ENCODE assay signal across 15 mouse cellular contexts in genomic region chr11:120728530-120729240, GRCm38 (mm10). TPM values are rescaled to one million over a fixed set of nuclear protein-coding genes. Genes with fewer than 3 reads are reported as not detected.
DNase-seq lines count a peak whose midpoint lies in the region; ATAC-seq and TF ChIP-seq lines count a peak whose summit lies in the region.
"Had no signal": no experiment of that assay in that cellular context is flagged by ENCODE, and none has a peak within 500 bp of the region (broad histone marks: within the 10 kb centered on the region; RNA-seq: fewer than 3 reads in every experiment).

No protein-coding gene starts in this region.

- 67% methylated on average over 11 of the region's 11 CpGs for WGBS in liver, embryonic 12.5 days (ENCODE audit: insufficient replicate concordance)
- WGBS in liver, embryonic 13.5 days (ENCODE audit: insufficient replicate concordance), result 66% methylated on average over 11 of the region's 11 CpGs

- no peak for TF ChIP-seq CTCF in ES-Bruce4 (IDR thresholded peaks at IDR 0.05; ENCODE audit: low read depth, low read length)

- ATAC-seq in liver, embryonic 12.5 days, result no peak
- ATAC-seq in liver, embryonic 13.5 days (ENCODE audit: low read depth), result no peak
- ATAC-seq: hindbrain, postnatal 0 days had no signal

- no peak for TF ChIP-seq POLR2A in ES-Bruce4 (IDR thresholded peaks at IDR 0.05; ENCODE audit: insufficient read depth, low read length)

- no peaks in the 10 kb centered on the region for H3K9me3 ChIP-seq in liver, embryonic 12.5 days (replicated peaks)
- H3K9me3 ChIP-seq in ES-Bruce4 (replicated peaks; ENCODE audit: control insufficient read depth, insufficient read depth, low read length, poor library complexity, severe bottlenecking), result no peaks in the 10 kb centered on the region
- H3K9me3 ChIP-seq in liver, embryonic 13.5 days (replicated peaks), result no peaks in the 10 kb centered on the region
- H3K9me3 ChIP-seq: forebrain, embryonic 12.5 days; megakaryocyte, embryonic 14.5 days had no signal

- no peak for TF ChIP-seq EP300 in ES-Bruce4 (IDR thresholded peaks at IDR 0.05; ENCODE audit: insufficient read depth, low read depth, low read length)

- no peak overlapping the region for H3K4me3 ChIP-seq in liver, embryonic 12.5 days
- H3K4me3 ChIP-seq in ES-Bruce4 (ENCODE audit: low read depth, low read length), result peak overlapping the region; percentile 14
- no peak overlapping the region for H3K4me3 ChIP-seq in liver, embryonic 13.5 days (replicated peaks)

- H3K4me1 ChIP-seq in liver, embryonic 12.5 days, result peaks cover 25% of the 10 kb centered on the region
- peaks cover 2% of the 10 kb centered on the region for H3K4me1 ChIP-seq in ES-Bruce4 (ENCODE audit: control insufficient read depth, insufficient read depth, low read length)
- H3K4me1 ChIP-seq in liver, embryonic 13.5 days (replicated peaks), result peaks cover 21% of the 10 kb centered on the region

- no peak overlapping the region for H3K27ac ChIP-seq in liver, embryonic 12.5 days
- H3K27ac ChIP-seq in ES-Bruce4 (ENCODE audit: insufficient read depth, low read length), result no peak overlapping the region
- H3K27ac ChIP-seq in liver, embryonic 13.5 days, result no peak overlapping the region
- H3K27ac ChIP-seq: forebrain, embryonic 12.5 days; hindbrain, postnatal 0 days had no signal

- DNase-seq in heart, adult 11 months, result peak; percentile 91
- DNase-seq in heart, adult 8-10 months (ENCODE audit: low spot score), result no peak
- DNase-seq in liver, result no peak
- no peak for DNase-seq in liver, embryonic 13.5 days
- DNase-seq in thymus, postnatal 36 days, result no peak
- DNase-seq in right cerebral cortex, postnatal 36 days (ENCODE audit: low spot score in 2 of 2), result no peak
- DNase-seq: adrenal gland, postnatal 10 days; layer of hippocampus, postnatal 36 days; thymus, adult 2 months had no signal

- peaks cover 50% of the 10 kb centered on the region for H3K27me3 ChIP-seq in liver, embryonic 12.5 days (replicated peaks)
- no peaks in the 10 kb centered on the region for H3K27me3 ChIP-seq in ES-Bruce4 (ENCODE audit: control insufficient read depth, insufficient read depth, low read length, poor library complexity, severe bottlenecking)
- peaks cover 37% of the 10 kb centered on the region for H3K27me3 ChIP-seq in liver, embryonic 13.5 days

- H3K36me3 ChIP-seq in liver, embryonic 12.5 days, result 0 out of 2 replicates have a peak, but pooled peaks cover 3% of the 10 kb centered on the region
- H3K36me3 ChIP-seq in ES-Bruce4 (ENCODE audit: control insufficient read depth, insufficient read depth, low read length, poor library complexity, severe bottlenecking), result peaks cover 9% of the 10 kb centered on the region
- H3K36me3 ChIP-seq in liver, embryonic 13.5 days, result no peaks in the 10 kb centered on the region
- H3K36me3 ChIP-seq: forebrain, embryonic 12.5 days had no signal

- H3K4me2 ChIP-seq in liver, embryonic 12.5 days, result peak overlapping the region; percentile 54
- H3K4me2 ChIP-seq in liver, embryonic 13.5 days, result peak overlapping the region; percentile 37

- H3K9ac ChIP-seq in liver, embryonic 12.5 days, result no peak overlapping the region
- H3K9ac ChIP-seq in ES-Bruce4 (ENCODE audit: low read depth, poor library complexity, severe bottlenecking), result peak overlapping the region; percentile 17; the same call in 1 of the 2 replicates
- no peak overlapping the region for H3K9ac ChIP-seq in liver, embryonic 13.5 days
- H3K9ac ChIP-seq: forebrain, embryonic 12.5 days had no signal

RNA-seq across cellular contexts. Expression of gene Dcxr, which starts 1.6 kb away (rescaled TPM):
- 10 to 100 TPM; 12.6 to 20.8 (median 16.1) TPM for total RNA-seq in heart, adult 8-10 months (2022)
- 8.4 and 10.0 TPM in 2 replicates for polyA plus RNA-seq in liver, embryonic 12.5 days (2016; fragmentation: Nextera tagmentation; extraction: Ambion mirVana)
- 54.3 and 68.2 TPM in 2 replicates for polyA plus RNA-seq in ES-Bruce4 (2011; ENCODE audit: insufficient read depth, insufficient read length, low read depth, missing spikeins)
- 8.8 and 9.6 TPM in 2 replicates for polyA plus RNA-seq in liver, embryonic 13.5 days (2015; fragmentation: Nextera tagmentation; extraction: Ambion mirVana)

RNA-seq across cellular contexts. Expression of gene Cbr2, which starts 3.2 kb away (rescaled TPM):
- 10 to 100 TPM in 3 of 4 experiments, 1 to 10 TPM in 1; 9.3 to 24.0 (median 12.9) TPM for total RNA-seq in heart, adult 8-10 months (2022)
- 0.13 TPM in 1 of 2 replicates, not detected in the other for polyA plus RNA-seq in liver, embryonic 12.5 days (2016; fragmentation: Nextera tagmentation; extraction: Ambion mirVana)
- polyA plus RNA-seq in ES-Bruce4 (2011; ENCODE audit: insufficient read depth, insufficient read length, low read depth, missing spikeins), result not detected in 2 replicates
- 0.22 TPM in 1 of 2 replicates, not detected in the other for polyA plus RNA-seq in liver, embryonic 13.5 days (2015; fragmentation: Nextera tagmentation; extraction: Ambion mirVana)
- total RNA-seq: MEL had no signal

RNA-seq across cellular contexts. Expression of gene Rac3, which starts 7.4 kb away (rescaled TPM):
- 1 to 10 TPM in 2 of 4 experiments, under 1 TPM in 2; 0.69 to 2.0 (median 1.4) TPM for total RNA-seq in heart, adult 8-10 months (2022)
- polyA plus RNA-seq in liver, embryonic 12.5 days (2016; fragmentation: Nextera tagmentation; extraction: Ambion mirVana), result 2.8 and 3.1 TPM in 2 replicates
- 16.6 and 20.7 TPM in 2 replicates for polyA plus RNA-seq in ES-Bruce4 (2011; ENCODE audit: insufficient read depth, insufficient read length, low read depth, missing spikeins)
- polyA plus RNA-seq in liver, embryonic 13.5 days (2015; fragmentation: Nextera tagmentation; extraction: Ambion mirVana), result 1.7 and 2.3 TPM in 2 replicates

RNA-seq across cellular contexts. Expression of gene Lrrc45, which starts 15.0 kb away (rescaled TPM):
- 1 to 10 TPM; 2.9 to 6.0 (median 4.6) TPM for total RNA-seq in heart, adult 8-10 months (2022)
- 23.3 and 23.6 TPM in 2 replicates for polyA plus RNA-seq in liver, embryonic 12.5 days (2016; fragmentation: Nextera tagmentation; extraction: Ambion mirVana)
- 7.3 and 9.8 TPM in 2 replicates for polyA plus RNA-seq in ES-Bruce4 (2011; ENCODE audit: insufficient read depth, insufficient read length, low read depth, missing spikeins)
- polyA plus RNA-seq in liver, embryonic 13.5 days (2015; fragmentation: Nextera tagmentation; extraction: Ambion mirVana), result 13.0 and 14.3 TPM in 2 replicates

RNA-seq across cellular contexts. Expression of gene Cenpx, which starts 15.1 kb away (rescaled TPM):
- total RNA-seq in heart, adult 8-10 months (2022), result 10 to 100 TPM; 33.2 to 42.8 (median 39.6) TPM
- polyA plus RNA-seq in liver, embryonic 12.5 days (2016; fragmentation: Nextera tagmentation; extraction: Ambion mirVana), result 130 and 137 TPM in 2 replicates
- polyA plus RNA-seq in ES-Bruce4 (2011; ENCODE audit: insufficient read depth, insufficient read length, low read depth, missing spikeins), result 38.0 and 45.3 TPM in 2 replicates
- 123 and 126 TPM in 2 replicates for polyA plus RNA-seq in liver, embryonic 13.5 days (2015; fragmentation: Nextera tagmentation; extraction: Ambion mirVana)
